Mouse (Mus musculus) right cerebral cortex, postnatal 10 days (tissue): ENCODE data around the gene Zfp961.
"Not testable (repeated sequence)": the region's sequence is repeated elsewhere in the genome, so short reads cannot be mapped to it uniquely, and the experiment has no call there.

Source experiments
- DNase-seq, 2 experiments: peaks; one replicate each; pipeline ENCODE4 v3.0.0; 2021; ENCODE audit warnings: low spot score in 2 of 2

Zfp961 gene

GRCm38 (mm10) chr8:71950482-71951221, at the start of gene Zfp961:
Zfp961 (plus strand) TSS chr8:71951038.
- peak; percentile 99 to 100 for DNase-seq

GRCm38 (mm10) chr8:71903084-71903483, 47.8 kb upstream of the Zfp961 start:
- not testable (repeated sequence) for DNase-seq

- no peak for DNase-seq
These were observed 44.0 kb upstream of the Zfp961 start for GRCm38 (mm10) chr8:71906809-71907208.

GRCm38 (mm10) chr8:71907798-71908257, 43.0 kb upstream of the Zfp961 start:
- DNase-seq, result no peak

- DNase-seq, result peak; percentile 92 to 95
These were observed 42.3 kb upstream of the Zfp961 start, which contains the start of the genes Zfp882 and Zfp617 for GRCm38 (mm10) chr8:71908309-71909261. Zfp882 (plus strand) TSS chr8:71908608. Zfp617 (plus strand) TSS chr8:71908635.

- no peak for DNase-seq
These were observed 38.6 kb upstream of the Zfp961 start for GRCm38 (mm10) chr8:71912286-71912685.

GRCm38 (mm10) chr8:71922567-71923401, 28.1 kb upstream of the Zfp961 start:
- peak; percentile 97 to 98 for DNase-seq

GRCm38 (mm10) chr8:71925791-71926190, 25.0 kb upstream of the Zfp961 start:
- no peak for DNase-seq

GRCm38 (mm10) chr8:71926551-71926950, 24.3 kb upstream of the Zfp961 start:
- DNase-seq, result no peak

- DNase-seq, result no peak
These were observed 23.1 kb upstream of the Zfp961 start for GRCm38 (mm10) chr8:71927779-71928178.

GRCm38 (mm10) chr8:71938037-71938436, 12.8 kb upstream of the Zfp961 start:
- not testable (repeated sequence) for DNase-seq

- no peak for DNase-seq
These were observed 10.3 kb upstream of the Zfp961 start for GRCm38 (mm10) chr8:71940293-71941208.

GRCm38 (mm10) chr8:71941776-71942175, 9.1 kb upstream of the Zfp961 start:
- no peak for DNase-seq

- DNase-seq, result no peak
These were observed 2.2 kb upstream of the Zfp961 start for GRCm38 (mm10) chr8:71948624-71949023.

GRCm38 (mm10) chr8:71951436-71952161, 761 bp downstream of the Zfp961 start:
- DNase-seq, result peak; percentile 19 to 25

GRCm38 (mm10) chr8:71952489-71952888, 1.7 kb downstream of the Zfp961 start:
- no peak for DNase-seq

- not testable (repeated sequence) for DNase-seq
These were observed 2.3 kb downstream of the Zfp961 start for GRCm38 (mm10) chr8:71952961-71953700.

GRCm38 (mm10) chr8:71954666-71955065, 3.8 kb downstream of the Zfp961 start:
- DNase-seq, result no peak

GRCm38 (mm10) chr8:71960483-71960882, 9.6 kb downstream of the Zfp961 start:
- no peak for DNase-seq
